Mouse (Mus musculus): ENCODE data around the gene Gga3. TPM values are rescaled to one million over a fixed set of nuclear protein-coding genes. Genes with fewer than 3 reads are reported as not detected.

Gga3 gene
- polyA plus RNA-seq, 1 experiment, result 16.2 TPM

- DNase-seq (ENCODE audit: low read depth, low spot score), result no peak
- WGBS, result 63% methylated on average over 7 of the region's 7 CpGs
These were observed 28.4 kb upstream of the Gga3 start for GRCm38 (mm10) chr11:115632247-115632646.

GRCm38 (mm10) chr11:115631505-115631890 lies 27.6 kb upstream of the Gga3 start:
- 27% methylated on average over 3 of the region's 3 CpGs for WGBS
- no peak for DNase-seq (ENCODE audit: low read depth, low spot score)

DNA sequence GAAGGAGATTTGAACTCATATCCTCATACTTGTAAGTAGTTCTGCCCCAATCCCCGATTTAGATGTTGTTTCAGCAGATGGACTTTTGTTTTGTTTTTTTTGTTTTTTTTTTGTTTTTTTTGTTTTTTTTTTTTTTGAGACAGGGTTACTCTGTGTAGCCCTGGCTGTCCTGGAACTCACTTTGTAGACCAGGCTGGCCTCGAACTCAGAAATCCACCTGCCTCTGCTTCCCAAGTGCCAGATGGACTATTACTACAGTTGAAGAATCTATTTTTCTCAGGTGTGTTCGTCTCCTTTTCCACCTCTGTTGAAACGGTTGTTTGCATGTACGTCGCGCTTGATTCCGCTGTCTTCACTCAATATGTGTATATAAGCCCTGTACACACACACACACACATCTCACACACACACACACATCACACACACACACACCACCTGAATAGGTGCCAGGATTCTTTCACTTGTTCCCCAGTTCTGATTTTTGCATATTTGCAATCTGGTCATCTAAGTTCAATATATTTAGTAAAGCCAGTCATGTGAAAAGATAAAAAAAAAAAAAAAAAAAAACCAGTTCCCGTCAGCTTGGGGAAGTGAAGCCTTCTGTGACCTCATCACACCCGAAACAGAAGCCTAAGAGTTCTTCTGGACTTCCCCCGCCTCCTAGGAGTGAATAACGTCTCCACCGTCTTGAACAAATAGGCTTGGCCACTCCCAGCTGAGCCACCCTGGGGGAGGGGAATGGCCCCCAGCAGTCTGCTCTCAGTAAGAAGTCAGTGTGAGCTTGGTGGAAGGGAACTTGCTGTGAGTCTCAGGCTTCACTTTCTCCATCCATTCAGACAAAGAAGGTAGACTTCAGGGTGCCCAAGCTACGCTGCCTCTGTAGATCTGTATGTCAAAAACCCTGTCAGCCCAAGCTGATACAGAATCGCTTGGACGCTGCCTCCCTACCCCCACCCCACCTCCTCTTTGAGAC lies 27.0 kb upstream of the Gga3 start:
- WGBS, result 19% methylated on average over 16 of the region's 16 CpGs
- no peak for DNase-seq (ENCODE audit: low read depth, low spot score)

DNA sequence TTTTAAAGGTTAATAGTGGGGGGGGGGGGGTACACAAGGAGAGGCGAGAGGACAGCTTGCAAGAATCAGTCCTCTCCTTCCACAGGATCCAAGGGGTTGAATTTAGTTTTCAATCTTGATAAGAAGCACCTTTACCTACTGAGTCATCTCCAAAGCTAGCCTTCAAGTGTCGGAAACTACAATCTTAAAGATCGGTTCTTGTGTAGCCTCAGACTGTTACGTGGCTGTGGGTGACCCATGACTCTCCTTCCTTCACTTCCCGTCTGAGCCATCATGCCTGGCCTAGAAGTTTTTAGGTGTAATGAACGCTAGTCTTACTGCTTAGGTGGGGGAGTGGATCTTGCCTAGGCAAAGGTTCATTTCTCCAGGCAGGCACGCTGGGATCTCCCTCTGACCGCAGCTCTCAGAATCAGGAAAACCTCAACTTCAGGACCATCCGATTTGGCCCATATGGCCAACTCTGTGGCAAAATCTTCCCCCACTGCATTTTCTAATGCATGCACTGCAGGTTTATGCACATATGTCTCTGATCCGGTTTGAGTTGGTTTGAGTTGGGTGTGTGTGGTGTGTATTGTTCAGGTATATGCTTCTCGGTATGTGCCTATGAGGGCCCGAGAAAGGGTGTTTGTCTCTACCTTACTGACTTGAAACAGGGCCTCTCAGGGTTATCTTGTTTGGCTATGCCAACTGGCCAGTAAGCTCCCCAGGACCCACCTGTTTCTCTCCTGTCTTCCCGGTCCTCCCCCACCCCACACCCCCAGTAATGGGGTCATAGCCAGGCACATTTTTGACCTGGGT lies 26.1 kb upstream of the Gga3 start:
- no peak for DNase-seq (ENCODE audit: low read depth, low spot score)
- WGBS, result 82% methylated on average over 13 of the region's 13 CpGs

GRCm38 (mm10) chr11:115628465-115629101 lies 24.7 kb upstream of the Gga3 start:
- DNase-seq (ENCODE audit: low read depth, low spot score), result no peak
- 40% methylated on average over 13 of the region's 13 CpGs for WGBS

DNA sequence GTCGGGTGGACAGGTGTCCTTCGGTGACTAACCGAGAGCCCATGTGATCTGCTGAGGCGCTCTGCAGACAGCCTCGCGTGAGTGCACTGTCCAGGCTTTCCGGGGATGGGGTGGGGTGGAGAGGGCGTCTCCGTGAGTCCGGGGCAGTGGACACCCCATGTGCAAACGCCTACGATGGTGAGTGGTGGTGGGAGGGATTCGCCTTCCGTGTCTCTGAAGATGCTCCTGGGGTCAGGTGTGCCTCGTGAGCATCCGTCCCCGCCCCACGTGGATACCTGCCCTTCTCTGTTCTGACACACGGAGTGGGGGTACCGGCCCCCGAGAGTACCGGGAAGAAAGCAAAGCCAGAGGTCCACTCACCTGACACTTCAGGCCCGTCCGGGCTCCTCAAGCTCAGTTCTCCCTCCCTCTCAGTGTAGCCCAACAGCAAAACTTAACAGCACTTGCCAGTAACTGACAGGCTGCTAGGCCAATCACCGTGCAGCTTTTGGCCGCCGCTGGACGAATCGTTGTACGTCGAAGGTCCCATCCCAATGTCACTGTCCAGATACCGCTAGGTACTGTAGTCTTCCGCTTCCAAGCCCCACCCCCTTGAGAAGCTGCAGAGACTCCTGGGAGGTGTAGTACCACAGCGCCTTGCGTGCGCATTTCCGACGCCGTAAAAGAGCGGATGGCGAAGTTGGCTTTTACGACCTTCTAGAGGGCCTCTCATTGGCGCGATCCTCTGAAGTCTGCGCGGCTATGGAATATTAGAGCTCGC lies 24.0 kb upstream of the Gga3 start, which contains the start of gene Slc25a19:
Gene Slc25a19 (minus strand): TSS at position 591 of the 760 bp plus-strand sequence.
- DNase-seq (ENCODE audit: low read depth, low spot score), result peak; percentile 99
- under 1% methylated on average over 47 of the region's 47 CpGs for WGBS

- DNase-seq (ENCODE audit: low read depth, low spot score), result no peak
- 38% methylated on average over 11 of the region's 11 CpGs for WGBS
These were observed 23.2 kb upstream of the Gga3 start for GRCm38 (mm10) chr11:115626824-115627616.

- no peak for DNase-seq (ENCODE audit: low read depth, low spot score)
- 66% methylated on average over 9 of the region's 9 CpGs for WGBS
These were observed 22.0 kb upstream of the Gga3 start for GRCm38 (mm10) chr11:115625877-115626276.

- no peak for DNase-seq (ENCODE audit: low read depth, low spot score)
- 72% methylated on average over 9 of the region's 9 CpGs for WGBS
These were observed 19.7 kb upstream of the Gga3 start for GRCm38 (mm10) chr11:115623487-115624070.

GRCm38 (mm10) chr11:115619949-115620348 lies 16.1 kb upstream of the Gga3 start:
- DNase-seq (ENCODE audit: low read depth, low spot score), result no peak
- 94% methylated on average over 7 of the region's 7 CpGs for WGBS

GRCm38 (mm10) chr11:115618732-115619516 lies 15.1 kb upstream of the Gga3 start:
- no peak for DNase-seq (ENCODE audit: low read depth, low spot score)
- WGBS, result 90% methylated on average over 16 of the region's 16 CpGs

DNA sequence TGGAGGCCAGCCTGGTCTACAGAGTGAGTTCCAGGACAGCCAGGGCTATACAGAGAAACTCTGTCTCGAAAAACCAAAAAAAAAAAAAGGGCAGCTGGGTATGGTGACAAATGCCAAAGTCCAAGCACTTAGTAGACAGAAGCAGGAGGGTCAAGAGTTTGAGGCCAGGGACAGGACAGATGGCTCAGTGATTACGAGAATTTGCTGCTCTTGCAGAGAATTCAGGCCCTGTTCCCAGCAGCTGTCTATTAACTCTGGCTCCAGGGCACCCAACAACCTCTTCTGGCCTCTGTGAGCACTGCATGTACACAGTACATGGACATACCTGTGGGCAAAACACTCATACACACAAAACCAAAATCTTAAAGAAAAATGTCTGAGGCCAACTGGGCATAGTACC lies 14.2 kb upstream of the Gga3 start:
- WGBS, result 82% methylated on average over 2 of the region's 2 CpGs
- no peak for DNase-seq (ENCODE audit: low read depth, low spot score)

DNA sequence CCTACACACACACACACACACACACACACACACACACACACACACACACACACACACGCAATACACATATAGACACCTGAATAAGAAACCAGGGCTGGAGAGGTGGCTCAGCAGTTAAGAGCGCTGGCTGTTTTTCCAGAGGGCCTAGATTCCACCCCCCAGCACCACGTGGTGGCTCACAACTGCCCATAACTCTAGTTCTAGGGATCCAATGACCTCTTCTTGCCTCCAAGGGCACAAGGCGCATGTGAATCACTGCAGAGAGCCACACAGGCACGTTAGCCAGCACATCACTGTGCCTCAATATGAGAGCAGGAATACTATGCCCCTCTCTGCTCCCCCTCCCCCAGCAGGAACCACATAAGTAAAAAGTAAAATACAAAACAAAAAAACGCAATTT lies 13.0 kb upstream of the Gga3 start:
- WGBS, result 87% methylated on average over 6 of the region's 6 CpGs
- DNase-seq (ENCODE audit: low read depth, low spot score), result no peak

- WGBS, result 95% methylated on average over 7 of the region's 7 CpGs
- no peak for DNase-seq (ENCODE audit: low read depth, low spot score)
These were observed 12.5 kb upstream of the Gga3 start for GRCm38 (mm10) chr11:115616371-115616770.

DNA sequence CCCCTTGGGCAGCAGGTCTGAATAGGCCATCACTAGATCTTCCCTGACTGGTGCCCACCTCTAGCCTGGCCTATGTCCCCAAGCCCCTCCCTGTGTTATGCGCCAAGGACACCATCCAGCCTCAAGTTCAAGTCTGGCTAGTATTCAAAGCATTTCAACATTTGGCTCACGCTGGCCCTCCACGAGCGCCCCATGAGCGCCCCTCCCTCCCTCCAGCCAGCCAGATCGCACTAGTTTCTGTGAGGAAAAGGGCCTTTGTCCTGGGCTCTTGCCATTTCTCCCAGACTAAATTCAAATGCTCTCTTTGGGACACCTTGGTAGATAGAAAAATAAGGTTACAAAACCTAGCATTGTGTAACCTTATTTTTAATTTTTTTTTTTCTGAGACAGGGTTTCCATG lies 12.0 kb upstream of the Gga3 start:
- WGBS, result 90% methylated on average over 6 of the region's 6 CpGs
- DNase-seq (ENCODE audit: low read depth, low spot score), result no peak

DNA sequence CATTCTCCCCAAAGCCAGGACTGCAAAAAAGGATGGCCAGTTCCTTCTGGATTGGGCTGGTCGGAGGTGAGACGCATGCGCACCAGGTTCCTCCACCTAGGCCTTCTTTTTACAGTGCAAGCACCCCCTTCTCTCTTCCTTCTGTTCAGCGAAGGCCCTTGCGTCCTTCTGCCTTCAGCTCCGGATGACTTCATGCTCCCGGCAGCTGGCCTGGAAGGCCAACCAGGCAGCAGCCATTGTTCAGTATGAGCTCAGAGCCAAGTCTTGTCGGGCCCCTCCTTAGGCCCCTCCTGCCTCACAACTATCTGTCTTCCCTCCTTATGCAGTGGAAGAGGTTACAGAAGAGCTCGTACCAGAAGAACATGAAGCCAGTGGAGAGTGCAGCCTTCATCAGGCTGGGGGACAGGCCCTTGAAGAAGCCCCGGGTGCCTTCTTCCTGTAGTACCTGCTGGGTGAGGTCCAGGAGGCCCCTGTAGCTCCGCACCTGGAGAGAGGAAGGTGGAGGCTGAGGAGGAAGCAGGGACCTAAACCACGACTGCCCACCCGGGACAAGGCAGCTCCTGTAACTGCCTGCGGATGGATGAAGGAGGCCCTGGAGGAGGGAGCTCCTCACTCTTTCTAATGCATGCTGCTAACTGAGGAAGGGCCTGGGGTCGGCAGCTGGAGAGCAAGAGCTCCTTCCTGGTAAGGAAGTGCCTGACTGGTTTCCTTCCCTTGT lies 11.4 kb upstream of the Gga3 start:
- no peak for DNase-seq (ENCODE audit: low read depth, low spot score)
- 78% methylated on average over 15 of the region's 15 CpGs for WGBS

All from large intestine, adult 2 months (tissue).